Mouse (Mus musculus): ENCODE results near the gene Slc12a4. TPM values are rescaled to one million over a fixed set of nuclear protein-coding genes. Genes with fewer than 3 reads are reported as not detected.

Gene Slc12a4
- polyA plus RNA-seq, 1 experiment from 2014 or later: 29.2 TPM

DNA sequence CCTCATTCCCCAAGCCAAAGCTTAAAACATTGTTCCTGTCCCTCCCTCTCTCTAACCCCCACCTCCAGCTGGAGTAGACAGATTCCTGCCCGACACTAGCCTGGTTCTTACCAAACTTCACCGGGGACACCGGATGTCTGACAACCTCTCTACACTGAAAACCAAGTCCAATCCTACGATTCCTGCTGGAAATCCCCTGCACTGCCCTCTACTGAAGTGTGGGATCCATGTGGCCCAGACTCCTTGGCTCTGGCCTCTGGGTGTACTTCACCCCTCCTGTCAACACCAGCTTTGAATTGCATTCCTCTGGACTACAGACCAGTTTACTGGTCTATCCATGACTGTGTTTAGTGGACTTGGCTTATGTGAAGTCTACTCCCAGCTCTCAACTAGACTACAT lies 9.3 kb downstream of the Slc12a4 start:
- no peak overlapping the region for H3K27ac ChIP-seq (ENCODE audit: low read length)

DNA sequence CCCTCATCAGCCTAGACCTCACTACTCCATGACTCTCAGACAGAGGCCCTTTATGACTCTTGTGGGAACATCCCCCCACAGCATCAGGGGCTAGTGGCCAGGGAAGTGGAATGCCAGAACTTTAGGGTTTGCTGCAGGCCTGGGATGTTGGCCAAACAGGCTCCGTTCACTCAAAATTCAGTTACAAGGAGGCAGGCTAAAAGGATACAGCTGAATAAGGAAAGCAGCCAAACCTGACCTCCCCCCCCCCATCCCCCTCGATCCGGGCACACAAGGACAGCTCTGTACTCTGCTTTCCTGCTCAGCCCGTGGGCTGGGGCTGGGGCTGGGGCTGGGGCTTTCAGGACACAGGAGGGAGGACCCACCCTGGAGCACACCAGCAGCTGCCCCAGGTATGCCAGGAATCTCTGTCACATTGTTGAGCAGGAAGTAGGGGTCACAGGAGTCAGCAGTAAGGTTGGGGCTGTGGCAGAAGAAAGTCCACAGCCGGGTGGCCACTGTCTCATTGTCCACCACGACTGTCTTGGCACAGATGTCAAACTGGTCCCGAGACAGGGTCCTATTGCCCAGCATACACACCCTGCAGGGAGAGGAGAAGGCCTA lies 14.7 kb downstream of the Slc12a4 start:
- ATAC-seq (peak; percentile 53), DNase-seq (ENCODE audit: low spot score) (no peak)
- Histone ChIP-seq H3K36me3 (ENCODE audit: insufficient read depth, low read length) (peaks cover 32% of the 10 kb centered on the region; the same call in 1 of the 2 replicates), H3K4me1 (ENCODE audit: insufficient read depth, low read depth, low read length) (no peaks in the 10 kb centered on the region), H3K9me3 (ENCODE audit: low read length) (no peaks in the 10 kb centered on the region), H3K4me2 (replicated peaks; ENCODE audit: low read depth, low read length) (no peak overlapping the region), H3K27me3 (replicated peaks; ENCODE audit: insufficient read depth, low read length) (no peaks in the 10 kb centered on the region), H3K4me3 (ENCODE audit: low read depth, low read length) (no peak overlapping the region), H3K9ac (replicated peaks; ENCODE audit: low read depth) (no peak overlapping the region), H3K27ac (ENCODE audit: low read length) (no peak overlapping the region)
- TF ChIP-seq CTCF (IDR thresholded peaks at IDR 0.05) (no peak), EP300 (IDR thresholded peaks at IDR 0.05) (no peak)
- 21% methylated on average over 7 of the region's 7 CpGs for WGBS

More for the DNA sequence above, 9.3 kb downstream of the Slc12a4 start:
- TF ChIP-seq CTCF (IDR thresholded peaks at IDR 0.05): no peak
- no peak for TF ChIP-seq EP300 (IDR thresholded peaks at IDR 0.05)
- Histone ChIP-seq H3K27me3 (replicated peaks; ENCODE audit: insufficient read depth, low read length) (no peaks in the 10 kb centered on the region), H3K36me3 (ENCODE audit: insufficient read depth, low read length) (peaks cover 8% of the 10 kb centered on the region; the same call in 1 of the 2 replicates), H3K9me3 (ENCODE audit: low read length) (no peaks in the 10 kb centered on the region), H3K4me1 (ENCODE audit: insufficient read depth, low read depth, low read length) (no peaks in the 10 kb centered on the region), H3K9ac (replicated peaks; ENCODE audit: low read depth) (no peak overlapping the region), H3K4me3 (ENCODE audit: low read depth, low read length) (no peak overlapping the region), H3K4me2 (replicated peaks; ENCODE audit: low read depth, low read length) (no peak overlapping the region)
- DNase-seq (ENCODE audit: low spot score): no peak
- 85% methylated on average over 4 of the region's 4 CpGs for WGBS
- no peak for ATAC-seq

DNA sequence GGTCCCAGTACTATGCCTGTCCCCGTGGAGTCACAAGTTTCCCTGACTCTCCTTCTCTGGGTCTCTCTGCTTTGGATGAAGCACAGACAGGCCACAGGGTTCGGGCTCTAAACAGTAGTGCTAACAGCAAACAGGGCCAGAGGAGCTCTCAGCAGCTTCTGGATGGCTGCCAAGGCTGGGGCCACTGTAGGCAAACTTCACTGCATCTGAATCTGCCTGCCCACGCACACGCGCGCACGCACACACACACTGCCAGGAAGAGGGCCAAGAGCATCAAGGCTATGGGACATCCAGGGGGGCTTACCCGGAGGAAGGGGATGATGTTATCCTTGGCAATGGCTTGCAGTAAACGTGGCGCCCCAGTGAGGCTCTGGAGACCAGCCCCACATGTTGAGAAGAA lies 16.5 kb downstream of the Slc12a4 start:
- H3K36me3 ChIP-seq (ENCODE audit: insufficient read depth, low read length): peaks cover 35% of the 10 kb centered on the region; the same call in 1 of the 2 replicates
- H3K9ac ChIP-seq (replicated peaks; ENCODE audit: low read depth): no peak overlapping the region
- H3K4me1 ChIP-seq (ENCODE audit: insufficient read depth, low read depth, low read length): no peaks in the 10 kb centered on the region
- no peak overlapping the region for H3K4me2 ChIP-seq (replicated peaks; ENCODE audit: low read depth, low read length)
- 33% methylated on average over 10 of the region's 10 CpGs for WGBS
- DNase-seq (ENCODE audit: low spot score) (peak; percentile 28), ATAC-seq (peak; percentile 46)
- no peak overlapping the region for H3K27ac ChIP-seq (ENCODE audit: low read length)
- TF ChIP-seq CTCF (IDR thresholded peaks at IDR 0.05) (no peak), EP300 (IDR thresholded peaks at IDR 0.05) (no peak)
- no peak overlapping the region for H3K4me3 ChIP-seq (ENCODE audit: low read depth, low read length)
- no peaks in the 10 kb centered on the region for H3K9me3 ChIP-seq (ENCODE audit: low read length)
- H3K27me3 ChIP-seq (replicated peaks; ENCODE audit: insufficient read depth, low read length): no peaks in the 10 kb centered on the region

DNA sequence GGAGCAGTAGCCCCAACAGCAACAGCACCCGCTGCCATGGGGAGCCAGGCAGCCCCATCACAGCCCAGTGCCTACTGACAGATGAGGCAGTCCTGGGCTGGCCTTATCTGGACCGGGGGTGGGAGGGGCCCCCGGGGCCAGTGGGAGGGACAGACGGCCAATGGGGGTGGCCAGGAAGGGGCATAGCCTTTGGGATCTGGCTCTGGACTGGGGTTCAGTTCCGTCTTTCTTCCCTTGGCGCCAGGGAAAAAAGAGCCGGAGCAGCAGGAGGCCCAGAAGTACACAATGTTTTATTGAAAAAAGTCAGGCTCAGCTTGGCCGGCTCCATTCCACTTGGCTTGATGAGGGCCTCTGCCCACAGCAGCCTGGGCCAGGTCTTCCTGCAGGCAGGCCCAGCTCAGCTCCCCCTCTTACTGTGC lies 22.6 kb downstream of the Slc12a4 start, which contains the start of gene Lcat:
Gene Lcat (minus strand): TSS at position 62 of the 419 bp plus-strand sequence.
- Histone ChIP-seq H3K9me3 (ENCODE audit: low read length) (no peaks in the 10 kb centered on the region), H3K9ac (replicated peaks; ENCODE audit: low read depth) (no peak within 1 kb of the TSS), H3K27me3 (replicated peaks; ENCODE audit: insufficient read depth, low read length) (no peaks in the 10 kb centered on the region), H3K4me2 (replicated peaks; ENCODE audit: low read depth, low read length) (no peak within 1 kb of the TSS), H3K4me1 (ENCODE audit: insufficient read depth, low read depth, low read length) (no peaks in the 10 kb centered on the region), H3K27ac (ENCODE audit: low read length) (no peak within 1 kb of the TSS), H3K4me3 (ENCODE audit: low read depth, low read length) (no peak within 1 kb of the TSS), H3K36me3 (ENCODE audit: insufficient read depth, low read length) (peaks cover 26% of the 10 kb centered on the region; the same call in 1 of the 2 replicates)
- WGBS: 80% methylated on average over 8 of the region's 8 CpGs
- no peak for ATAC-seq
- DNase-seq (ENCODE audit: low spot score): no peak
- no peak for TF ChIP-seq EP300 (IDR thresholded peaks at IDR 0.05)
- TF ChIP-seq CTCF (IDR thresholded peaks at IDR 0.05): no peak

DNA sequence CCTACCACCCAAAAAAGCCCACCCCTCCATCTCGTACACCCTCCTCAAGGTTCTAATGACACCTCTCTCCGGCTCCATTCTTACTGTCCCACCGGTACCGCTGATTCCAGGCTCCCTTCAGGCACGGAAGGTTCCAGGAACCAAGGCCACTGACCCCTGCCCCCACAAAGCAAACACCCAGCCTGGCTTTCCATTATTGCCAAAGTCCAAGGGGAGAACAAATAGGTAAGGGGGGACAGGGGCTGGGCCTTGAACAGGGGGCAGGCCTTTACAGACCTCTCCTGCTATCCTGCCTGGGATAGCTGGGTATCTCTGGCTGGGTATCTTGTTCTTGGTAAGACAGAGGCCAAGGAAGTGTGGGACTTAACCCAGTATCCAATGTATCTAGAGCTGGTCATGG lies 23.4 kb downstream of the Slc12a4 start:
- Histone ChIP-seq H3K36me3 (ENCODE audit: insufficient read depth, low read length) (peaks cover 23% of the 10 kb centered on the region; the same call in 1 of the 2 replicates), H3K4me3 (ENCODE audit: low read depth, low read length) (no peak overlapping the region), H3K4me2 (replicated peaks; ENCODE audit: low read depth, low read length) (no peak overlapping the region), H3K4me1 (ENCODE audit: insufficient read depth, low read depth, low read length) (no peaks in the 10 kb centered on the region), H3K27ac (ENCODE audit: low read length) (no peak overlapping the region), H3K27me3 (replicated peaks; ENCODE audit: insufficient read depth, low read length) (no peaks in the 10 kb centered on the region), H3K9ac (replicated peaks; ENCODE audit: low read depth) (no peak overlapping the region), H3K9me3 (ENCODE audit: low read length) (no peaks in the 10 kb centered on the region)
- no peak for TF ChIP-seq EP300 (IDR thresholded peaks at IDR 0.05)
- no peak for TF ChIP-seq CTCF (IDR thresholded peaks at IDR 0.05)
- no peak for ATAC-seq
- no peak for DNase-seq (ENCODE audit: low spot score)
- 92% methylated on average over 5 of the region's 5 CpGs for WGBS

DNA sequence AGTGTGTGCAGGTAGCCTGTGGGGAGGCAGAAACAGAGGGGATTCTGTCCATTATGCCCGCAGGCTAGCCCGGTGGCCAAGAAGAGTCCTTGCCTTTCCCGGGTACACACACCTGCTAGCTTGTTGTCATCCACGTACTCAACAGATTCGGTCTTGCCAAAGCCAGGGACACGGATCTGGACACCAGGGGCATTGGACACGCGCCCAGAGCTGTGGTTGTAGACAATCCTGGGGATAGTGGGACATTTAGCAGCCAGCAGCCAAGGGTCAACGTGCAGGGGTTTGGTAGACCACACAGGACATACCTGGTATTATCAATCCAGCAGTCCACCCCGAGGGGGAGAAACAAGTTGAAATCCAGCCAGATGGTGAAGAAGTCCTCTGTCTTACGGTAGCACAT lies 23.9 kb downstream of the Slc12a4 start:
- WGBS: 88% methylated on average over 11 of the region's 11 CpGs
- Histone ChIP-seq H3K4me1 (ENCODE audit: insufficient read depth, low read depth, low read length) (no peaks in the 10 kb centered on the region), H3K9ac (replicated peaks; ENCODE audit: low read depth) (no peak overlapping the region), H3K9me3 (ENCODE audit: low read length) (no peaks in the 10 kb centered on the region), H3K4me2 (replicated peaks; ENCODE audit: low read depth, low read length) (no peak overlapping the region), H3K4me3 (ENCODE audit: low read depth, low read length) (no peak overlapping the region), H3K36me3 (ENCODE audit: insufficient read depth, low read length) (peaks cover 18% of the 10 kb centered on the region; the same call in 1 of the 2 replicates), H3K27me3 (replicated peaks; ENCODE audit: insufficient read depth, low read length) (no peaks in the 10 kb centered on the region), H3K27ac (ENCODE audit: low read length) (no peak overlapping the region)
- no peak for ATAC-seq
- no peak for DNase-seq (ENCODE audit: low spot score)
- TF ChIP-seq CTCF (IDR thresholded peaks at IDR 0.05) (no peak), EP300 (IDR thresholded peaks at IDR 0.05) (no peak)

Data from lung, postnatal 0 days (tissue).